Mouse (Mus musculus) liver, embryonic 11.5 days (tissue): ENCODE data around the gene Tbxas1. TPM values are rescaled to one million over a fixed set of nuclear protein-coding genes. Genes with fewer than 3 reads are reported as not detected.

Experiments
- ATAC-seq: fragments of 200-750 bp; cut with Nextera tagmentation; replicated peaks from 2 replicates; pipeline ENCODE4 v1.8.0; 2017; ENCODE audit warnings: moderate number of reproducible peaks, mild to moderate bottlenecking, moderate TSS enrichment, moderate library complexity; ENCODE audit not compliant: low FRiP score
- DNase-seq: peaks from one replicate; pipeline ENCODE4 v3.0.0-alpha.2; 2017; ENCODE audit warnings: low spot score
- H3K27ac ChIP-seq: fragments of 300-500 bp; sonication (generic); 2 replicates; pipeline ENCODE4 v1.5.1; 2014; ENCODE audit warnings: mild to moderate bottlenecking, low read depth, low read length, control low read depth
- H3K27me3 ChIP-seq: fragments of 300-500 bp; sonication (generic); replicated peaks from 2 replicates; pipeline ENCODE4 v1.6.1; 2014; ENCODE audit warnings: low read length, mixed read lengths; ENCODE audit not compliant: control insufficient read depth, insufficient read depth
- H3K36me3 ChIP-seq: fragments of 300-500 bp; sonication (generic); 2 replicates; pipeline ENCODE4 v1.6.1; 2014; ENCODE audit warnings: mild to moderate bottlenecking, low read length, moderate library complexity, mixed read lengths; ENCODE audit not compliant: control insufficient read depth, insufficient read depth
- H3K4me1 ChIP-seq: fragments of 300-500 bp; sonication (generic); replicated peaks from 2 replicates; pipeline ENCODE4 v1.6.1; 2014; ENCODE audit warnings: low read length, mixed read lengths; ENCODE audit not compliant: control insufficient read depth, insufficient read depth
- H3K4me2 ChIP-seq: fragments of 300-500 bp; sonication (generic); 2 replicates; pipeline ENCODE4 v1.6.1; 2014; ENCODE audit warnings: mild to moderate bottlenecking, control low read depth, moderate library complexity
- H3K4me3 ChIP-seq: fragments of 300-500 bp; sonication (generic); 2 replicates; pipeline ENCODE4 v1.5.1; 2014; ENCODE audit warnings: low read depth, low read length, control low read depth
- H3K9ac ChIP-seq: fragments of 300-500 bp; sonication (generic); 2 replicates; pipeline ENCODE4 v1.6.1; 2014; ENCODE audit warnings: low read depth, low read length, control low read depth
- H3K9me3 ChIP-seq: fragments of 300-500 bp; sonication (generic); 2 replicates; pipeline ENCODE4 v1.6.1; 2016; ENCODE audit warnings: low read length, inconsistent platforms, mixed read lengths; ENCODE audit not compliant: control insufficient read depth
- WGBS: fragments of 180-500 bp; shearing (Covaris S2); extraction: QIAGEN DNeasy Blood & Tissue Kit; methylation state at CpG from one replicate; pipeline ENCODE4 v1.1.7; 2014; 5-methylcytosine and 5-hydroxymethylcytosine counted together
- polyA plus RNA-seq: library from polyadenylated mRNA; unstranded; fragments of >200 nt; fragmentation: Nextera tagmentation; extraction: Ambion mirVana; gene quantifications from 2 replicates; pipeline ENCODE4 v1.2.1, GENCODE M21; 2014

Gene Tbxas1
- polyA plus RNA-seq, 1 experiment from 2014 or later = 12.0 TPM

DNA sequence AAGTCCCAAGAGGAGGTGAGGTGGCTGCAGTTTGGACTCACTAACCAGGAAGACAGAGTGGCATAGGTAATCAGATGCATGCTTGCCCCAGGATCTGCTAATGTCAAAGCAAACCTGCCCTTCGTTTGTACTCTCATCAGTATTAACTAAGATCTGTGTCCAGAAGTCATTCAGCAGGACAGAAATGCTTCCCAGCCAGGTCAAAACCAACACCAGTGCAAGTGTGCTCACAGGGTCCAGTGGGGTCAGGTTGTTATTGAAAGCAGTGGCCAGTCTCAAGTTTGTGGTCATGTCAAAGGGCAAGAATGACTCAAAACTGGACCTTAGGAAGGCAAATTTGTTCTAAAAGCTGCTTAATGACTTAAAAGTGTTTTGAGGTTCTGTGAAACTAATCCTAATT lies 8.8 kb upstream of the Tbxas1 start:
- no peaks in the 10 kb centered on the region for H3K27me3 ChIP-seq
- 68% methylated on average over 1 of the region's 1 CpGs for WGBS
- no peak overlapping the region for H3K4me3 ChIP-seq
- no peak overlapping the region for H3K9ac ChIP-seq
- H3K9me3 ChIP-seq = no peaks in the 10 kb centered on the region
- H3K27ac ChIP-seq = no peak overlapping the region
- H3K36me3 ChIP-seq = peaks cover 4% of the 10 kb centered on the region; the same call in 1 of the 2 replicates
- DNase-seq = no peak
- H3K4me2 ChIP-seq = peak overlapping the region; percentile 17
- no peak for ATAC-seq
- peaks cover 62% of the 10 kb centered on the region for H3K4me1 ChIP-seq

DNA sequence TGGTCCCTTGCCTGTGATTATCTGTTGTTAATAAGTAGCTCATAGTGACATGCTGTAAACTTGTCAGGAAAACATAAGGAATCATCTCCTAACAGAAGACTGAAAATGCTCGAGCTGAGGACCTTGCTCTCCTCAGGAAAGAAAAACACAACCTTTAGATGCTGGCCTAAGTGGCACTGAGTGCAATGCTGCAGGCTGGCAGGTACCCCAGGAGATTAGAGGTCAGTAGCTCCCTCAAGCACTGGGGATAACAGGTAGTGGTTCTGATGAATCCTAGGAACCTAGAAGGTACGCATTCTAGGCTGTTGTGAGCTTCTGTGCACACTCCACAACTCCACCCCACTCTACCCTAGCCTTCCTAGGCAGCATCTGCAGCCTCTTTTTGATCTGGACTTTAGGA lies 8.4 kb upstream of the Tbxas1 start:
- Histone ChIP-seq H3K36me3 (peaks cover 4% of the 10 kb centered on the region; the same call in 1 of the 2 replicates), H3K9me3 (no peaks in the 10 kb centered on the region), H3K9ac (no peak overlapping the region), H3K27ac (no peak overlapping the region), H3K27me3 (no peaks in the 10 kb centered on the region), H3K4me3 (no peak overlapping the region), H3K4me1 (peaks cover 63% of the 10 kb centered on the region), H3K4me2 (no peak overlapping the region)
- ATAC-seq = no peak
- 79% methylated on average over 2 of the region's 2 CpGs for WGBS
- no peak for DNase-seq

DNA sequence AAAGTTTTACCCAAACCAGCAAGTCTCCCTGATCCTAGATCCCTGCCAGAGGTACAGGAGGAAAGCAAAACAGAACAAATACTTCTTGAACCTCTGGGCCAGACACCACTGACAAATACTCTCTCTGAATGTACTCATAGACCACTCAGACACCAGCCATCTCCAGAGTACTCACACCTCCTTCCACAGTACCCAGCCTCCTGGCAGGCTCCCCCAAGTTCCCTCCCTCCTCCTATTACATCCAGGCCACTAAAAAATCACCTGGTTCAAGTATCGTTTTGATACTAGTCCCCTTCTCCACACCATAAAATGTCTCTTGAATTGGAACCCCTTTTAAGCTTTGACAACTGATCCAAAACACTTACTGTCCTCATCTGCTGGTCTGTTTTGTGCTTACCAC lies 7.9 kb upstream of the Tbxas1 start:
- no peak overlapping the region for H3K4me3 ChIP-seq
- peaks cover 69% of the 10 kb centered on the region for H3K4me1 ChIP-seq
- DNase-seq = no peak
- no peaks in the 10 kb centered on the region for H3K27me3 ChIP-seq
- H3K9me3 ChIP-seq = no peaks in the 10 kb centered on the region
- 61% methylated on average over 1 of the region's 1 CpGs for WGBS
- no peak overlapping the region for H3K9ac ChIP-seq
- H3K36me3 ChIP-seq = peaks cover 4% of the 10 kb centered on the region; the same call in 1 of the 2 replicates
- H3K27ac ChIP-seq = no peak overlapping the region
- ATAC-seq = no peak
- H3K4me2 ChIP-seq = no peak overlapping the region

DNA sequence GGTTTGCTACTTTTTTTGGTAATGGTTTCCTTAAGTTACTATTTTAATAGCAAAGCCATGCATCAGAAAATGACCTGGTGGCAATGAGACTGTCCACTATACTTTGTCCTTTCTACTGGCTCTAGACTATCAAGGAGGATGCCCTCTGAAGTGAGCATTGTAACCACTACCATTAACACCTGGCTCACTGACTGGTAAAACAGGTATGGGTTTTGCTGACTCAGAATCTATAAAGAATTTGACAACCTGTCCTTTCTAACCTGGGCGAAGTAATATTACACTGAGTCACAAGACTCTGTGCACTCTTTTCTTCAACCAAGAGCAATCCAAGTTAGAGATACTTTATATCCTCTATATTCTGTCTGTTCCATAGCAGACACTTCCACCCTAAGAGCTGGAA lies 6.2 kb upstream of the Tbxas1 start:
- ATAC-seq = no peak
- 88% methylated on average over 1 of the region's 1 CpGs for WGBS
- H3K9me3 ChIP-seq = no peaks in the 10 kb centered on the region
- no peak overlapping the region for H3K27ac ChIP-seq
- H3K4me1 ChIP-seq = peaks cover 76% of the 10 kb centered on the region
- H3K4me3 ChIP-seq = no peak overlapping the region
- peaks cover 4% of the 10 kb centered on the region; the same call in 1 of the 2 replicates for H3K36me3 ChIP-seq
- no peak overlapping the region for H3K4me2 ChIP-seq
- no peak for DNase-seq
- H3K27me3 ChIP-seq = no peaks in the 10 kb centered on the region
- H3K9ac ChIP-seq = no peak overlapping the region

DNA sequence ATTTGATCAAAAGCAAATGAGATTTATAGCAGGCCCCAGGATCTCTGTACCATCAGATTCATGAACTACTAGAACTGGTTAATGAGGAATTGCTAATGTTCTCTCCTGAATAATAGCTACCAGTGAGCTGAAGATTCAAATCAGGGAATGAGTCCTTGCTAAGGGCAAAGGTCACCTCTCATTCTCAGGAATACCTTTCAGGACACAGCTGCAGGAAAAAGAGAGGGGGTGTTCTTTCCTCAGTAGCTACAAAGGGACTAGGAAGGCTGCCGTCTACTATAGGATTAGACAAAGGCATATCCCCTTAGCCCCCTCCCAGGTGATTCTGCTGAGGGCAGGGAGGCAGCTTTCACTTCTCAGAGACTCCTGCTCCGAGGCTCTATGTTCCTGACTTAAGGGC lies 5.1 kb upstream of the Tbxas1 start:
- H3K4me3 ChIP-seq = no peak overlapping the region
- peaks cover 65% of the 10 kb centered on the region for H3K4me1 ChIP-seq
- H3K4me2 ChIP-seq = no peak overlapping the region
- H3K9ac ChIP-seq = no peak overlapping the region
- ATAC-seq = no peak
- peaks cover 4% of the 10 kb centered on the region; the same call in 1 of the 2 replicates for H3K36me3 ChIP-seq
- no peaks in the 10 kb centered on the region for H3K9me3 ChIP-seq
- peak overlapping the region; percentile 32; the same call in 1 of the 2 replicates for H3K27ac ChIP-seq
- 65% methylated on average over 2 of the region's 2 CpGs for WGBS
- no peaks in the 10 kb centered on the region for H3K27me3 ChIP-seq
- DNase-seq = no peak

DNA sequence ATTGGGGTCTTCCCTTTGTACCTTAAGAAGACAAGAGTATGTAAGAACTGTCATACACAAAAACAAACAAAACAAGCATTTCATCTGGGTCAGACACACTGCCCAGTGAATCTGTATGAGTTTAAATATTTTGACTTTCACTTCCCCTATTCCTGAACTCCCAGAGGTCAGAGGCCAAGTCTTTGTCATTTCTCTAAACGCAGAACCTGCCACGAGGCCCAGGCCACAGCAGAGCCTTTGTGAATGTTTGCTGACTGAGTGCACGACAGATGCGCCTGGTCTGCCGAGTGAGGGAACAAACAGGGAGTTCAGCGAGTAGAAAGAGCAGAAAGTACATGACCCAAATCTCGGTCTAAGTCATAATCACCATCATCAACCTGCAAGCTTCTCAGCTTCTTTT lies 4.2 kb upstream of the Tbxas1 start:
- Histone ChIP-seq H3K27me3 (no peaks in the 10 kb centered on the region), H3K9me3 (no peaks in the 10 kb centered on the region), H3K36me3 (peaks cover 4% of the 10 kb centered on the region; the same call in 1 of the 2 replicates), H3K4me1 (peaks cover 55% of the 10 kb centered on the region), H3K4me2 (no peak overlapping the region), H3K27ac (no peak overlapping the region; the same call in 1 of the 2 replicates), H3K9ac (no peak overlapping the region), H3K4me3 (no peak overlapping the region)
- no peak for ATAC-seq
- DNase-seq = no peak
- WGBS = 42% methylated on average over 7 of the region's 7 CpGs

DNA sequence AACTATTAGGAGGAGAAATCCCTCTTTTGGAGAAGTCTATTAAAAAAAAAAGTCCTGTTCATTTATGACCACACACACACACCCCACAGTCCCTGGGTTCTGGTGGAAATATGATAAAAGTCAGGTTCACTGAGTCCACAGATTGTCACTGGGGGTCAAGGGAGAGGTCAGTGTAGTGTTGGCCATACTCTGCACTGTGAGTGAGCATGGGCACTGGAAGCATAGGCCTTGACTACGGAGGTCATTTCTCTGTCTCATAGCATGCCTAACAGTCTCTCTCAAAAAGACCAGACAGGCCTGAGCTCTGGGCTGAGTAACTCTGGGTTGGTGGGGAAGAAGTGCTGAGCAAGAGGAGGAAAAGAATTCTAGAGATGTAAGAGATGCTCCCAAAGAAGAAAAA lies 1.9 kb upstream of the Tbxas1 start:
- Histone ChIP-seq H3K9ac (peak overlapping the region; percentile 99), H3K27ac (peak overlapping the region; percentile 99; the same call in 1 of the 2 replicates)
- WGBS = 68% methylated on average over 1 of the region's 1 CpGs

DNA sequence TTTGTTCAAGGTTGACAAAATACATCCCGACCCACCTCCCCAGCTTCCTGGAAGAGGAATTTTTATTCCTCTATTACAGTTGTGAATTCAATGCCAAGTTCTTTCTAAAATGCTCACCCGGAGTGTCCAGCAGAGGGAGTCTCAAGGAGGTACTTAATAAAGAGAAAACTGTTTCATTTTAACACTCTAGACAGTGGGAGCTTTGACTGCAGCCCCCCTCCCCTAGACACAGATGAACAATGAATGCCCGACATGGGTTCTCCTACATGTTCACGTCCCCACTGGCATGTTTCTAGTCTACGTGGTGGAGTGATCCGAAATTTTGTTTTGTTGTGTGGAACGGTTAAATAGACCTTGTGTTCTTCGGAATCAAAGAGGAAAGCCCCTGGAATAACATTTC lies 1.2 kb upstream of the Tbxas1 start:
- Histone ChIP-seq H3K27ac (peak overlapping the region; percentile 99), H3K4me3 (peak overlapping the region; percentile 100), H3K4me1 (peaks cover 39% of the 10 kb centered on the region), H3K9ac (peak overlapping the region; percentile 99), H3K27me3 (0 out of 2 replicates have a peak, but pooled peaks cover 2% of the 10 kb centered on the region), H3K9me3 (no peaks in the 10 kb centered on the region), H3K4me2 (peak overlapping the region; percentile 90), H3K36me3 (peaks cover 4% of the 10 kb centered on the region; the same call in 1 of the 2 replicates)
- DNase-seq (no peak), ATAC-seq (no peak; the same call in 1 of the 2 replicates)
- WGBS = 15% methylated on average over 8 of the region's 8 CpGs

More for the DNA sequence above, 1.9 kb upstream of the Tbxas1 start:
- DNase-seq (no peak), ATAC-seq (no peak)
- H3K4me2 ChIP-seq = peak overlapping the region; percentile 90
- peaks cover 40% of the 10 kb centered on the region for H3K4me1 ChIP-seq
- no peaks in the 10 kb centered on the region for H3K9me3 ChIP-seq
- H3K36me3 ChIP-seq = peaks cover 4% of the 10 kb centered on the region; the same call in 1 of the 2 replicates
- no peaks in the 10 kb centered on the region for H3K27me3 ChIP-seq
- peak overlapping the region; percentile 100 for H3K4me3 ChIP-seq

DNA sequence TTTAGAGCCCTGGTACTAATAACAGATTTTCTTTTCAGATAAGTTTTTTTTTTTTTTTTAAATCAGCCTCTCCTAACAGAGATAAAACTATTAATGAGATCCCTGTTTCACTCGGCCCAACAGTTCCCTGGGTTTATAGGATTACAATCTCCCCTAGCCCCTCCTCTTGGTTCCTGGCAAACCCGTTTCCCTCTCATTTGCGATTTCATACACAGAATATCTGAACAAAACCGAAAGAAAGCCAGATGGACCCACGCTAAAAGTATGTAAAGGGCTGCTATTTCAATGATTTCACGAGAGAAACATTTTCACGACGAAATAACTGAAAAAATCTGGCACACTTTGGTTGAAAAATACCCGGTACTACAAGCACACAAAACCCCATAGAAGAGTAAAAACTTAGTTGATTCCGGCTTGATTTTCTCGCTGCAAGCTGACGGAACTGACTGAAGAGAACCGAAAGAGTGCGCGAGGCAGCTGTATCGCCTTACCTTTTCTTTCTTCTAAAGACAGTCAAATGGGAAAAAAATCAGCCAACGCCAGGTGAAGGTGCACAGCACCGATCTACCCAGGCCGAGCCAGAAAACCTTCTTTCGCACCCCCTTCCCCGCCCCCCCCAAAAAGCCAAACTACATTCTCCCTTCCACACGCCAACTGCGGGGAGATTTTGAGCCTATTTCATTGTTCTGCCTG lies 493 bp upstream of the Tbxas1 start:
- DNase-seq (no peak), ATAC-seq (no peak)
- no peaks in the 10 kb centered on the region for H3K9me3 ChIP-seq
- peak overlapping the region; percentile 99 for H3K27ac ChIP-seq
- WGBS = under 1% methylated on average over 23 of the region's 23 CpGs
- peak overlapping the region; percentile 99 for H3K9ac ChIP-seq
- 0 out of 2 replicates have a peak, but pooled peaks cover 2% of the 10 kb centered on the region for H3K27me3 ChIP-seq
- peak overlapping the region; percentile 90 for H3K4me2 ChIP-seq
- peak overlapping the region; percentile 100 for H3K4me3 ChIP-seq
- peaks cover 4% of the 10 kb centered on the region; the same call in 1 of the 2 replicates for H3K36me3 ChIP-seq
- H3K4me1 ChIP-seq = peaks cover 39% of the 10 kb centered on the region
